Mouse (Mus musculus) myocyte (in vitro differentiated cells): Measurements from ENCODE around the gene Pawr.

ENCODE experiments used
- CEBPB ChIP-seq: IDR thresholded peaks from 2 replicates; pipeline ENCODE4 v1.6.1; 2011; ENCODE audit warnings: mild to moderate bottlenecking, moderate library complexity; ENCODE audit not compliant: poor library complexity, insufficient read depth, severe bottlenecking
- MAX ChIP-seq: IDR thresholded peaks from one replicate; pipeline ENCODE4 v1.6.1; 2011; ENCODE audit warnings: low read depth, mild to moderate bottlenecking, control low read depth
- MYOD1 ChIP-seq, 3 experiments: IDR thresholded peaks; one replicate each; pipeline ENCODE4 v1.6.1; 2011; ENCODE audit warnings: control low read depth in 2 of 3, low read depth in 2 of 3, mild to moderate bottlenecking in 2 of 3, moderate library complexity in 1 of 3; ENCODE audit not compliant: insufficient read length in 2 of 3, control insufficient read depth in 1 of 3
- MYOG ChIP-seq, 3 experiments: IDR thresholded peaks; one replicate each; pipeline ENCODE4 v1.6.1; 2011; ENCODE audit warnings: control low read depth in 2 of 3, low read depth in 2 of 3, mild to moderate bottlenecking in 2 of 3; ENCODE audit not compliant: insufficient read length in 2 of 3, control insufficient read depth in 1 of 3, insufficient read depth in 1 of 3
- POLR2A ChIP-seq: IDR thresholded peaks from one replicate; pipeline ENCODE4 v1.6.1; 2011; ENCODE audit warnings: low read depth, mild to moderate bottlenecking, control low read depth, moderate library complexity; ENCODE audit not compliant: insufficient read length
- POLR2AphosphoS2 ChIP-seq: IDR thresholded peaks from one replicate; pipeline ENCODE4 v1.6.1; 2011; ENCODE audit warnings: low read depth, control low read depth; ENCODE audit not compliant: insufficient read length
- SRF ChIP-seq: IDR thresholded peaks from one replicate; pipeline ENCODE4 v1.6.1; 2011; ENCODE audit warnings: low read depth; ENCODE audit not compliant: control insufficient read depth, insufficient read length
- TCF12 ChIP-seq: IDR thresholded peaks from one replicate; pipeline ENCODE4 v1.6.1; 2011; ENCODE audit warnings: mild to moderate bottlenecking, control low read depth; ENCODE audit not compliant: poor library complexity, insufficient read depth, severe bottlenecking
- TCF3 ChIP-seq: IDR thresholded peaks from one replicate; pipeline ENCODE4 v1.6.1; 2011; ENCODE audit warnings: low read depth, control low read depth; ENCODE audit not compliant: insufficient read length
- USF1 ChIP-seq: IDR thresholded peaks from one replicate; pipeline ENCODE4 v1.6.1; 2011; ENCODE audit warnings: low read depth, mild to moderate bottlenecking, control low read depth, moderate library complexity

DNA sequence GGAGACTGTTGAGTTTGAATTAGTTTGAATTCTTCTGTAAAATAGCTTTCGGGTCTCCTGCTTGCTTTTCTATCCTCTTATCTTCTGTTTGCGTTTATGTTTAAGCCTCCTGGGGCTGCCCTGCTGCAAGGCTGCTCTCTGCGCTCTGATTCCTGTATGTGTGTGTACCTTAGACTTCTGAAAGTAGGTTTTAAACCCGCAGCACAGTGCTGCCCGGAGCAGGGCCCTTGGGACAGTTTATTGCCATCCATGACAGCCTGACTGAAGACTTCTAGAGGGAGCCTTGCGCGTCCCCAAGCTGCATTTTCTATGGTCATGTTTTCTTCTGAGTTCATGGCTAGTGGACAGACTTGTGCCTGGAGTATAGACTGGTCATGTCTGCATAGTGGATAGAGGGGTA, 74.0 kb downstream of the Pawr start:
- TF ChIP-seq CEBPB (no peak), MAX (no peak), POLR2A (no peak), MYOG (IDR thresholded peaks at IDR 0.05; ENCODE audit: control insufficient read depth in 1 of 3, insufficient read depth in 1 of 3, insufficient read length in 2 of 3, low read depth in 2 of 3) (no peak), MYOD1 (IDR thresholded peaks at IDR 0.05; ENCODE audit: control insufficient read depth in 1 of 3, insufficient read length in 2 of 3, low read depth in 2 of 3) (no peak), TCF12 (no peak), SRF (no peak), USF1 (no peak), POLR2AphosphoS2 (no peak), TCF3 (no peak)
